In genomic region chr5:115538017-115538692, GRCm38 (mm10) we compare ENCODE assay signal across 8 mouse cellular contexts. TPM values are rescaled to one million over a fixed set of nuclear protein-coding genes. Genes with fewer than 3 reads are reported as not detected.
A peak's percentile ranks its signal among the peaks of the same experiment; 100 is the strongest.
DNase-seq lines count a peak whose midpoint lies in the region; ATAC-seq lines count a peak whose summit lies in the region.

No protein-coding gene starts in this region.

- H3K4me1 ChIP-seq in heart, embryonic 14.5 days (ENCODE audit: control insufficient read depth in 2 of 2, insufficient read depth in 2 of 2, low read length in 2 of 2): peaks cover 44 to 59% of the 10 kb centered on the region in 2 experiments
- H3K4me1 ChIP-seq in intestine, embryonic 16.5 days (ENCODE audit: control insufficient read depth, insufficient read depth, low read length): peaks cover 58% of the 10 kb centered on the region

- no peak for ATAC-seq in heart, embryonic 14.5 days (ENCODE audit: insufficient number of reproducible peaks, insufficient read depth, low FRiP score, low read depth)
- ATAC-seq in intestine, embryonic 16.5 days: peak; percentile 57

- no peaks in the 10 kb centered on the region for H3K36me3 ChIP-seq in heart, embryonic 14.5 days (ENCODE audit: control insufficient read depth, insufficient read depth, low read length)
- no peaks in the 10 kb centered on the region for H3K36me3 ChIP-seq in intestine, embryonic 16.5 days (ENCODE audit: control insufficient read depth, insufficient read depth, low read length)
- no peaks in the 10 kb centered on the region for H3K36me3 ChIP-seq in macrophage (ENCODE audit: inconsistent target)

- peak overlapping the region; percentile 45; the same call in 1 of the 2 replicates for H3K9ac ChIP-seq in heart, embryonic 14.5 days (ENCODE audit: low read length)
- H3K9ac ChIP-seq in intestine, embryonic 16.5 days (ENCODE audit: low read depth, low read length): peak overlapping the region; percentile 62

- no peaks in the 10 kb centered on the region for H3K27me3 ChIP-seq in heart, embryonic 14.5 days (ENCODE audit: control insufficient read depth, insufficient read depth, low read length)
- H3K27me3 ChIP-seq in intestine, embryonic 16.5 days (replicated peaks; ENCODE audit: control insufficient read depth, insufficient read depth, low read length): no peaks in the 10 kb centered on the region

- no peaks in the 10 kb centered on the region for H3K9me3 ChIP-seq in heart, embryonic 14.5 days (ENCODE audit: control insufficient read depth, low read length)
- no peaks in the 10 kb centered on the region for H3K9me3 ChIP-seq in intestine, embryonic 16.5 days (ENCODE audit: control insufficient read depth, low read length)

- no peak for DNase-seq in heart, adult 9 months (ENCODE audit: low spot score in 2 of 2)
- peak; percentile 65 to 75 for DNase-seq in cerebellum, postnatal 25 days
- DNase-seq in right cerebral cortex, postnatal 4 days: no peak
- DNase-seq in left cerebral cortex, adult 11 months (ENCODE audit: low spot score): no peak
- no peak for DNase-seq in urinary bladder, postnatal 36 days (ENCODE audit: low spot score in 2 of 2)

- 0 out of 4 replicates have a peak overlapping the region, but pooled peaks of 1 of the 2 experiments have one; percentile 28 for H3K27ac ChIP-seq in heart, embryonic 14.5 days (replicated peaks in 1 of 2; ENCODE audit: control insufficient read depth in 1 of 2, insufficient read depth in 1 of 2, low read depth in 2 of 2, low read length in 2 of 2)
- peak overlapping the region; percentile 86 for H3K27ac ChIP-seq in intestine, embryonic 16.5 days (ENCODE audit: low read length)
- H3K27ac ChIP-seq in macrophage: peak overlapping the region; percentile 69

- H3K79me2 ChIP-seq in macrophage (ENCODE audit: inconsistent target): peaks cover 95% of the 10 kb centered on the region

- H3K4me2 ChIP-seq in heart, embryonic 14.5 days (ENCODE audit: low read length): peak overlapping the region; percentile 26
- H3K4me2 ChIP-seq in intestine, embryonic 16.5 days (ENCODE audit: low read depth, low read length): peak overlapping the region; percentile 44

- 59% methylated on average over 13 of the region's 13 CpGs for WGBS in heart, embryonic 14.5 days
- WGBS in intestine, embryonic 16.5 days: 60% methylated on average over 13 of the region's 13 CpGs
- 55% methylated on average over 13 of the region's 13 CpGs for WGBS in macrophage (ENCODE audit: missing documents)

- no peak overlapping the region for H3K4me3 ChIP-seq in heart, embryonic 14.5 days (ENCODE audit: control insufficient read depth in 1 of 2, insufficient read depth in 1 of 2, low read depth in 1 of 2, low read length in 2 of 2)
- peak overlapping the region; percentile 22 for H3K4me3 ChIP-seq in intestine, embryonic 16.5 days (ENCODE audit: low read length)
- H3K4me3 ChIP-seq in macrophage (ENCODE audit: inconsistent target): no peak overlapping the region

RNA-seq across cellular contexts. Expression of gene Rplp0, which starts 21.1 kb away (rescaled TPM):
- 1,183 and 1,268 TPM in 2 replicates for polyA plus RNA-seq in heart, embryonic 14.5 days (2014; fragmentation: Nextera tagmentation; extraction: Ambion mirVana)
- polyA plus RNA-seq in intestine, embryonic 16.5 days (2015; fragmentation: Nextera tagmentation; extraction: Ambion mirVana): 1,506 and 1,615 TPM in 2 replicates
- total RNA-seq in macrophage (2018; cell fraction: chromatin; rRNA removed): 100 to 1,000 TPM in 3 of 26 experiments, 10 to 100 TPM in 23; 33.9 to 262 (median 61.4) TPM
- 1,000 to 10,000 TPM in 11 of 26 experiments, 100 to 1,000 TPM in 15; 571 to 1,302 (median 885) TPM for total RNA-seq in macrophage (2018; cell fraction: cytosol; rRNA removed)
- 100 to 1,000 TPM; 118 to 274 (median 175) TPM for total RNA-seq in macrophage (2018; cell fraction: nucleus; rRNA removed)
- 520 to 1,272 TPM (median 1,219 TPM) in 3 replicates for polyA plus RNA-seq in macrophage (2018)

RNA-seq across cellular contexts. Expression of gene Gcn1l1, which starts 26.9 kb away (rescaled TPM):
- 25.2 and 26.3 TPM in 2 replicates for polyA plus RNA-seq in heart, embryonic 14.5 days (2014; fragmentation: Nextera tagmentation; extraction: Ambion mirVana)
- polyA plus RNA-seq in intestine, embryonic 16.5 days (2015; fragmentation: Nextera tagmentation; extraction: Ambion mirVana): 25.5 and 26.3 TPM in 2 replicates
- 100 to 1,000 TPM in 19 of 26 experiments, 10 to 100 TPM in 7; 62.0 to 244 (median 110) TPM for total RNA-seq in macrophage (2018; cell fraction: chromatin; rRNA removed)
- 10 to 100 TPM; 10.0 to 31.8 (median 20.5) TPM for total RNA-seq in macrophage (2018; cell fraction: cytosol; rRNA removed)
- total RNA-seq in macrophage (2018; cell fraction: nucleus; rRNA removed): 10 to 100 TPM; 33.2 to 96.2 (median 57.2) TPM
- polyA plus RNA-seq in macrophage (2018): 12.9 to 25.7 TPM (median 22.1 TPM) in 3 replicates

RNA-seq across cellular contexts. Expression of gene Pxn, which starts 31.7 kb away (rescaled TPM):
- 14.4 and 19.1 TPM in 2 replicates for polyA plus RNA-seq in heart, embryonic 14.5 days (2014; fragmentation: Nextera tagmentation; extraction: Ambion mirVana)
- polyA plus RNA-seq in intestine, embryonic 16.5 days (2015; fragmentation: Nextera tagmentation; extraction: Ambion mirVana): 71.9 and 88.2 TPM in 2 replicates
- 100 to 1,000 TPM; 147 to 750 (median 196) TPM for total RNA-seq in macrophage (2018; cell fraction: chromatin; rRNA removed)
- total RNA-seq in macrophage (2018; cell fraction: cytosol; rRNA removed): 100 to 1,000 TPM in 5 of 26 experiments, 10 to 100 TPM in 21; 72.4 to 157 (median 88.1) TPM
- 100 to 1,000 TPM; 108 to 337 (median 136) TPM for total RNA-seq in macrophage (2018; cell fraction: nucleus; rRNA removed)
- polyA plus RNA-seq in macrophage (2018): 48.5 to 74.5 TPM (median 67.7 TPM) in 3 replicates

RNA-seq across cellular contexts. Expression of gene Sirt4, which starts 53.6 kb away (rescaled TPM):
- 19.2 and 22.5 TPM in 2 replicates for polyA plus RNA-seq in heart, embryonic 14.5 days (2014; fragmentation: Nextera tagmentation; extraction: Ambion mirVana)
- polyA plus RNA-seq in intestine, embryonic 16.5 days (2015; fragmentation: Nextera tagmentation; extraction: Ambion mirVana): 20.4 and 23.1 TPM in 2 replicates
- 10 to 100 TPM in 24 of 26 experiments, 1 to 10 TPM in 2; 6.2 to 80.4 (median 31.0) TPM for total RNA-seq in macrophage (2018; cell fraction: chromatin; rRNA removed)
- total RNA-seq in macrophage (2018; cell fraction: cytosol; rRNA removed): 10 to 100 TPM in 4 of 26 experiments, 1 to 10 TPM in 22; 2.0 to 12.0 (median 7.2) TPM
- 10 to 100 TPM in 25 of 26 experiments, 1 to 10 TPM in 1; 4.8 to 59.3 (median 25.2) TPM for total RNA-seq in macrophage (2018; cell fraction: nucleus; rRNA removed)
- polyA plus RNA-seq in macrophage (2018): 6.7 to 11.2 TPM (median 7.2 TPM) in 3 replicates

Comparison
In these comparisons a context has a peak if more than half of its experiments do, and no peak if none do; other contexts are left out.
1. DNase-seq: peak in cerebellum, postnatal 25 days (2 of 2); none in heart, adult 9 months (0 of 2), right cerebral cortex, postnatal 4 days (single experiment), left cerebral cortex, adult 11 months (single experiment) and urinary bladder, postnatal 36 days (0 of 2).